Mouse (Mus musculus): ENCODE measurements at regions not wholly inside any gene's neighbourhood (a gene's known extent, or its start where the extent isn't known, plus 50 kb on each side); places are given as distances from the start of the nearest gene placed in this dataset.
A peak's percentile ranks its signal among the peaks of the same experiment; 100 is the strongest.

- no peak for DNase-seq
- intact Hi-C loops (cut with DNase I) = no loop called here
These were observed 120.3 kb downstream of the Gsdmc2 start for GRCm38 (mm10) chr15:63724543-63725186.

- intact Hi-C loops (cut with DNase I) = no loop called here
- peak in 1 of 2 experiments; percentile 26 for DNase-seq
These were observed 122.0 kb downstream of the Gsdmc2 start for GRCm38 (mm10) chr15:63722991-63723390.

DNA sequence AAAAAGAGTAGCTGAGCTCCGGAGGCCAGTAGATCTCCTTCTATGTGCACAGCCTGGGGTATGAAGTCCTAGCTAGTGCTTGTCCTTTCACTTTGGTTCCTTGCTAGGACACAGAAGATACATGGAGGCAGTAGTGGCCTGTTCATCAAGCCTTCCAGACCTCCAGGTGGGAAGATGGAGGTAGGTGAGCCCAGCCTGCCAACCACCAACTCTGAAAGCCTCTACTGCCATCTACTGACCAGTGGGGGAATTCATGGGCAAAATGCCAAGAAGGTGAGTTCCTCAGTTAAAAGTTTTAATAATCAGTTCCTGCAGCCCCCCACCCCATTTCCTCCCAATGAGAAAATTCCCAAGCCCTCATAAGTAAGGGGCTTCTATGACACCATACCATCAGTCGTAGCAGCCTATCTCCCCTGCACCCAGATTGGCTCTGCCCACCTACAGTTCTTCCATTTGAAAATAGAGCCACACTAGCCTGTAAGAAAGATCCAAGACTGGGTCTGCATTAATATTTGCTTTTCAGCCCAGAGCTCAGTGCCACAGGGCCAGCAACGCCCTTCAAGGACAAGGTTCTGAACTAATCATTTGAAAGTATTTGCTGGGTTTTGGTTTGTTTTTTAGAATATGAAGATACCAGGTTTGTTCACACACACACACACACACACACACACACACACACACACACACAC is 123.2 kb downstream of the Gsdmc2 start:
- intact Hi-C loops (cut with DNase I) = no loop called here
- DNase-seq = peak; percentile 26 to 54

DNA sequence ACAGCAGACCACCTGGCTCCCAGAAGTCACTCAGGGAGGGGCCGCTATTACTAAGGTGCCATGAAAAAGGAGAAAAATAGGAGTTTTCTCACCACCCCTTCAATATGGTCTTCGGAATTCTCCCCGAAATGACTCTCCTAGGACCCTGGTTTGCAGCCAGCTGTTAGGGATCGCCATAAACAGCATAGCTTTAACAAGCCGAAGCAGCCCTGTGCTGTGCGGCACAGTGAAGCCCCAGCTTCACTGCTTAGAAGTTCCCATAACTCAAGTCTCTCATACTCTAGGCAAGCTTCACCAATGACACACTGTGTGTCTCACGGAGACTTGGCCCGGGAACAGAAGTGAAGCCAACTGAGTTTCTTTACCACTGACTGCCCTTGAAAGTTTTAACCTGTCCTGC is 127.2 kb downstream of the Gsdmc2 start:
- intact Hi-C loops (cut with DNase I) = no loop called here
- DNase-seq = no peak

- intact Hi-C loops (cut with DNase I) = no loop called here
- no peak for DNase-seq
These were observed 131.3 kb downstream of the Gsdmc2 start for GRCm38 (mm10) chr15:63713697-63714096.

- intact Hi-C loops (cut with DNase I) = no loop called here
- no peak for DNase-seq
These were observed 134.6 kb downstream of the Gsdmc2 start for GRCm38 (mm10) chr15:63710381-63710780.

- DNase-seq = no peak
- intact Hi-C loops (cut with DNase I) = no loop called here
These were observed 135.6 kb downstream of the Gsdmc2 start for GRCm38 (mm10) chr15:63709270-63709933.

DNA sequence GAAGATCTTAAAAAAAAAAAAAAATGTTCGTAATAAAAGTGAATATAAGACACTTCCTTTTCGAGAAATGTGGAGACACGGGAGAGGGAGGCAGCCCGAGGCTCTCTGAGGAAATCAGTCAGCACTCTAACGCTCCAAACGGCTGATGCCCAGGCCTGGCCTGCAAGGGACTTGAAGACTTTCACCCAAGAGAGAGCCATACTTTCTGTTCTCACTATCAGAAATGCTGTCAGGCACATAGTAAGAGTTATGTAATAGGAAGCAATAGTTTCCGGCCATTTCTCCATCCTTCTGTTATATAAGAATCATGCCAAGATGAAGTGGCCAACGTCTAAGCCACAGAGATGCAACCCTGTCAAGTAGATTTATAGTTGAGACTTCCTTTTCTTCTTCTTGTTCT is 140.3 kb downstream of the Gsdmc2 start:
- intact Hi-C loops (cut with DNase I) = no loop called here
- DNase-seq = no peak

- intact Hi-C loops (cut with DNase I) = no loop called here
- DNase-seq = no peak
These were observed 147.1 kb downstream of the Gsdmc2 start for GRCm38 (mm10) chr15:63697831-63698230.

DNA sequence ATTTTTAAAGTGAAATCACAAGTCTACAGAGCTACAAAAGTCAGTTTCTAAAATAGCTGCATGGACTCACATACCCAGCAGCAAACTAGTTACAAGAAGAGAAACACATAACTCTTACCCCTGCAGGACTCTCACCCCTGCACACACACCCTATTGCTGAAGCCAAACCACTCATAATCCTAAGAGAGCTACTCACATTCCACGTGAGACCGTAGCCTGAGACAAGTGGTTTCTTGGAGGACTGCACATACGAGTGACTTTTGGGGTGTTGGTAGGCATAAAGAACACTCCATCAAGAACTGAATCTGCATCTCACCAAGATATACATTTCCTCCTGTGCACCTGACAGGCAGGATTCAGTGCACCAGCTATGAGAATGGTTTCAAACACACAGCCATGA is 150.8 kb downstream of the Gsdmc2 start:
- no peak for DNase-seq
- intact Hi-C loops (cut with DNase I) = no loop called here

- no peak for DNase-seq
- intact Hi-C loops (cut with DNase I) = no loop called here
These were observed 151.4 kb downstream of the Gsdmc2 start for GRCm38 (mm10) chr15:63693561-63693960.

GRCm38 (mm10) chr15:63692491-63693295 is 152.3 kb downstream of the Gsdmc2 start:
- intact Hi-C loops (cut with DNase I) = no loop called here
- no peak for DNase-seq

GRCm38 (mm10) chr15:63689788-63690575 is 155.0 kb downstream of the Gsdmc2 start:
- no peak for DNase-seq
- intact Hi-C loops (cut with DNase I) = no loop called here

DNA sequence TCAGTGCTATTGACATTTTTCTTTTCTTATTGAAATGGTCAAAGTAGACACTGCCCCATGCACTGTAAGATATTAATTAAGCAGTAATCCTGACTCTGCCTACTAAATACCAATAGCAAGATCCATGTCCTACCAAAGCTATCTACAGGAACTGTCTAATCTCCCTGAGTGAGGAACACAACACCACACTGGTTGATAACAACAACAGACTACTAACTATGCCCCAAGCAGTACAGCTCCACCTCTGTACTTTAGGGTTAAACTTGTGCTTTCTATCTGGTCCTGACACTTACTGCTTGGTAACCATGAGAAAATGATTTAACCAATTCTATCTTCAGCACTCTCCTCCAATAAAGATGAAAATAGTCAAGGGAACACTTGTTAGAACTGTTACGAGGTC is 157.1 kb downstream of the Gsdmc2 start:
- DNase-seq = no peak
- intact Hi-C loops (cut with DNase I) = no loop called here

GRCm38 (mm10) chr15:63686954-63687562 is 157.9 kb downstream of the Gsdmc2 start:
- DNase-seq = no peak
- intact Hi-C loops (cut with DNase I) = no loop called here

DNA sequence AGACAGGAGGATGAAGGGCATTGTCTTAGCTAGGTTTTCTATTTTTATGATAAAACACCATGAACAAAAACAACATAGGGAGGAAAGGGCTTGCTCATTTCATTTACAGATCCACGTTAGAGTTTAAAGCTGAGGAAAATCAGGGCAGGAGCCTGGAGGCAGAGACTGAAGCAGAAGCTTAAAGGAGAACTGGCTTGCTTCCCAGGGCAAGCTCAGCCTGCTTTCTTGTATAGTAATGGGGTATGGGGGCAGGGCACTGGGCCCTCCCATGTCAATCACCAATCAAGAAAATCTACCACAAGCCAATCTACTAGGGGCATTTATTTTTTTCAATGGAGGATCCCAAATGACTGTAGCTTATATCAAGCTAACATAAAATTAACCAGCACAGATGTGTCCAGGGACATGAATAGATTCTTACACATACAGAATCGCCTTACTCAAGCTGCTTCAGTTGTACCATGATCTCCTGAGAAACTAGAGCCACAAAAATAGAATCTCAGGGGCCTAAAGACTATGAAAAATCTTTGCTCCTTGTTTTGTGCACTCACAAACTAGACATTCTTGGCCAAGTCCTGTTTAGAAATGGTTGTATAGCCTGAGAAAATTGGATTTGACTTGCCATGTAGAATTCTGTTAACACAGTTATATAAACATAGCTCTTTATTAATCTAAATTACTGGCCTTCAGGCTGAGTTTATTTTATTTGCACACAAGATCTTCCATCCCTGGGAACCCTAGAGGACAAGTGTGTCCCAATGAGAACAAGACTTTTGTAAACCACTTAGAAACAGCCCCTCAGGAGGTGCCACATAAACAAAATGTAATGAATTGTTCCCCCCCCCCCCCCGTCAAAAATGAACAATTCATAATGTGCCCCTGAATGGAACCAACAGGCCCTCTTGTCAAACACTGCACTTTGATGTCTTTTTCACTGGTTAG is 164.7 kb downstream of the Gsdmc2 start:
- DNase-seq = no peak
- intact Hi-C loops (cut with DNase I) = no loop called here

DNA sequence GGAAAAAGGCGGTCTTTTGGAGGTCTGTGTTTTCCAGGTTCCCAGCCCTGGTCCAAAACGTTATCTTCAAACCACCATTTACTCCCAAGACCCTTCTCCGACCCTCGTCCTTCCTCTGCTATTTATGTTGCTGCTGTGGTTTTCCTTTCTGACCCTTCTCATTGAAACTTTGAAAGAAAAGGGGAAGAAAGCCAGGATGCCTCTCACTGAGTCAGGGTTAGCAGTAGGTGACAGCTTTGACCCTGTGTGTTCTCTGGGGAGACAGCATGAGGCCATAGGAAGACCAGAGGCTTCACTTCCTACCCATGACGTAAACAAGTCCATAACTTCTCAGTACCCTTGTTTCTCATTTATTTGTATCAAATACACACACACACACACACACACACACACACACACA is 166.1 kb downstream of the Gsdmc2 start:
- intact Hi-C loops (cut with DNase I) = no loop called here
- no peak for DNase-seq

- intact Hi-C loops (cut with DNase I) = no loop called here
- DNase-seq = no peak
These were observed 169.4 kb downstream of the Gsdmc2 start for GRCm38 (mm10) chr15:63675491-63676036.

Data from heart, postnatal 14 days (tissue).